Mouse (Mus musculus) gastrocnemius, postnatal 4 days (tissue): ENCODE results near the gene Adgrg1. TPM values are rescaled to one million over a fixed set of nuclear protein-coding genes. Genes with fewer than 3 reads are reported as not detected.

Source experiments
- DNase-seq, 2 experiments: peaks; one replicate each; pipeline ENCODE4 v3.0.0; 2021 to 2022; ENCODE audit warnings: low spot score in 2 of 2, mixed read lengths in 2 of 2
- total RNA-seq, 2 experiments: library from RNA; stranded (reverse); gene quantifications; 2 replicates each; pipeline ENCODE4 v1.2.3; 2021

Gene Adgrg1
- total RNA-seq, 2 experiments from 2014 or later: 9.6 to 10.0 TPM

DNA sequence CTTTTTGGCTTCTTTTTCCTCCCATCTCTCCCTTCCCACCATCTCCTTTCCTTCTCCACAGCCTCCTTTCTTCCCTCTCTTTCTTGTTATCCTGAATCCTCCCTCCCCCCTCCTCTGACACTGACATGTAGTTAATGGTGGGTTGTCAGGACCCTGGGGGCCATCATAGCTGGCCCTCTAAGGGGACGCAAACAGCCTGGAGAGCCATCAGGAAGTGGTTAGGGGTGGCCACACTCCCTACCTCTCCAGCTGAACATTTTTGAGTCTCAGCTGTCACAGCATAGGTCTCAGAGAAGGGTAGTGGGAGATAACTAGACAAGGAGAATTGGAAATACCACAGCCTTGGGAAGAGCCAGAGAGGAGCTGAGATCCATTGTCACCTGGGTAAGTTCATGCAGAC, 20.0 kb downstream of the Adgrg1 start:
- no peak for DNase-seq

DNA sequence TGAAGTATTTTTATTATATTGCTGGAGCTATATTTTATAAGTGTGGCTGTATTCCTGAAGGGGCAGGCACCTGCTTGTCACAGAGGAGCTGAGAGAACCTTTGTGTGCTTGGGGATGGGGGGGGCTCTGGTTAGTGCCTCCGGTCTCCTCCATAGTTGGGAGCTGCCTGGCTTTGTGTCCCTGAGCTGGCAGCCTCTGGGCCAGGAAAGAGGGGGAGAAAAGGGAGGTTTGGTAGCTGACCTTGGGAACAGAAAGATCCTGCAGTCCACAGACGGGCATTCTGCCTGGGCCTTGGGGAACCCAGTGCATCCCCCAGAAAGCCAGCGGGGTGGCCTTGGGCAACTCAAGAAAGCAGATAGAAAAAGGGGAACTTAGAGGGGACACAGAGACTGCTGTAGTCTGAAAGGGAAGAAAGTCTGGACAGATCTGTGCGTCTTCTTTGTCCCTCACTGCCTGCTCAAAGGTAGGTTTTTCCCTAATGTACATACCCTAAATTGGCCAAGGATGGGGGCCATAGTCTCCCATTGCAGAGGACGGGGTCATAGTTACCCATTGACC, 20.9 kb downstream of the Adgrg1 start:
- no peak for DNase-seq

DNA sequence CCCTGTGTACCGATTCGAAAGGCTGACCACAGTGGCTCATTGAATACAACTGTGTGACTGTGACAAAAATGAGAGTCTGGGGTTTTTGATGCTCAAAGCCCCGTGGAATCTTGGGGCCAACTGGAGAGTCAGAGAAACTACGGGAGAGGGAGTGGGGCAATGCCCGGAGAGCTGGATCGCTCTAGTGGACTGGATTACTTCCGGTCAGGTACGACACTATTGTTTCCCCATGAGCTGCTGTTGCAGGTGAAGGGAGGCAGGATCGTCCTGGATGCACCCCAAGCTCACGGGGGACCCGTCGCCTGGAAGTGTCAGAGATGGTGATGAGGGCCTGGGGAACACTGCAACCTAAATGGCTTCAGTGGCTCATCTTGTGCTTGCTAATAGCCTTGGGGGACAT, 21.5 kb downstream of the Adgrg1 start:
- no peak for DNase-seq

DNA sequence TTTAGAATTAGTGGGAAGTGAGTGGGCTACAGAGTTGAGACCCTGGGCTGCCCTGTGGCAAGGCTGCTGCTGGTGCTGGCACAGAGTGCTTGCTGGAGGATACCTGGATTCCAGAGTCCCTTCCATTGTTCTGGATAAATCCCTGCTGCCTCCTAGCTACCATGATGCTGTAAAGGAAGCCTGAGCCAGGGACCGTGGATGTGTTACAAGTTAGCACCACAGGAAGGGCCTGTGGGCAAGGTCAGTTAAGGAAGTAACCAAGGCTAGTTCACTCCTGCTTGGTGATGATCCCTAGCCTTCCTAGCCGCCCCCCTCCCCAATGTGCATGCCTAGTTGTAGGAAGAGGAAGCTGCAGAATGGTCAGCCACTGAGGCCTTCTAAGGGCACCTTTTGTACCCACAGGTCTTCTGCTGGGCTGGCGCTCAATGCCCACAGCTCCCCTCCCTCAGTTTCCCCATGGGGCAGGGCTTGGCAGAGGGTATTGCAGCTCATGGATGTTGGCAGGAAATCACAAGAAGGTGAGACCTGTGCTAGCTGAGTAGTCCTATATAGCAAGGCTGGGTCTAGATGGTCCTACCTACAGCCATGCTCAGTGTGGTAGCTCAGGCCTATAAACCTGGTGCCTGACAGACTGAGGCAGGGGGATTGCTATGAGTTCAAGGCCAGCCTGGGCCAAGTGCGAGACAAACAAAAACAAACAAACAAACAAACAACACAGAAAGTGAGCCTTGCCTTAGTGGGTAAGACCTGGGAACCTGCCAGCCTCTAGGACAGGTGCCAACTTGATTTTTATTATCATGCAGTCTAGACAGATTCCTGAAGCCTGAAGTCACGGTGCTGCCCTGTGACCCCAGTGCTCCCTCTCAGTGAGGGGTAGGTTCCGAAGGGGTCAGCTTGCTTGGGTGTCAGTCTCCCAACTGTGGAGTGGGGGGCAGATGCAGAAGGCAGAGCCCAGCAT, 22.6 kb downstream of the Adgrg1 start:
- DNase-seq: no peak

DNA sequence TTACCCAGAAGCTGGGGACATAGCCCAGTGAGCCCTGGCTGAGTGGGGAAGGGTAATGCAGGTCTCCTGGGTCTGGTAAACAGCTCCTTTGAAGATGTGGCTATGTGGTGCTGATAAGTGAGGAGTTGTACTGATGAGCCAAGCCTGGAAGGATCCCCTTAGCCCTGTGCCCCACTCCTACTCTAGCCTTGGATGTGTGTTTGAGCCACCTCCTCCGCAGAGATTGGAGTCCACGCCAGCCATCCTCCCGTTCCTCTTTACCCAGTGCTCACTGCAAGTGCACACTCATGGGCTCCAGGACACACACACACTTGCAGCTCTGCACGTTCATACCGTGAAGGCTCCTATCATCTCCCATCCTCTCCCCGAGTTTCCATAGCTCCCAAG, 23.3 kb downstream of the Adgrg1 start:
- no peak for DNase-seq

DNA sequence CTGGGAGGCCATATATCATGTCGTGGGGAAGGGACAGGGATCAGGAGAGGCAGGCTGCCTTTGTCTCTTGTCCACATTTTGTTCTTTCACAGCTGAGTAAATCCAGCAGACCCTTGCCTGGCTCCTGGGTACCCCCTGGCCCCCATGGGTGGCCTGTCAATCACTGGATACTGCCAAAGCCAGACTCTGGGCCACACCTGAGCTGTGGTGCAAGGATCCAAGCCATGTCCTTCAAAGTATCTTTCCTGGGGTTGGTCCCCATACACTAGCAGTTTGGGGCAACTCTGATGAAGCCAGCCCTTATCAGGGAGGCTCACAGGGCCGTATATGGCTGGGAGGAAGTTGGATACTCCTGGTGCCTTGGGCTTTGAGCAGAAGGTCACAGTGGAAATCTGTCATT, 23.9 kb downstream of the Adgrg1 start:
- no peak for DNase-seq

DNA sequence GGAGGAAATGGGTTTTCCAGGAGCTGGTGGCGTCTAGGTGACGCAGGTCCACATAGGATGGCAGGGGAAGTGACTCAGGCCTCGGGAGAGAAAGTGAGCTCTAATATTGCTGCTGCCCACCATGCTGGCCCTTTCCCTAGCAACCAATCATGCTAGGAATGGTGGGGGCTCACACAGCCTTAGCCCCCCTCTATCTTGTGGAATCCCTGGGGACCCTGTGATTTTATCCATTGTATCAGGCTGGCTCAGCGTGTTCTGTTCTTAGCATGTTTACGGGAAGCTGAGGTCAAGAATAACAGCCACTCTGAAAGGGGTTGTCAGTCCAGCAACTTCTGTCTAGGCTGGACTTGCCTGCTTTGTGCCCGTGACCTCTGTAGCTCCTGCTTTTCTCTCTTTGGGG, 24.5 kb downstream of the Adgrg1 start:
- no peak for DNase-seq

DNA sequence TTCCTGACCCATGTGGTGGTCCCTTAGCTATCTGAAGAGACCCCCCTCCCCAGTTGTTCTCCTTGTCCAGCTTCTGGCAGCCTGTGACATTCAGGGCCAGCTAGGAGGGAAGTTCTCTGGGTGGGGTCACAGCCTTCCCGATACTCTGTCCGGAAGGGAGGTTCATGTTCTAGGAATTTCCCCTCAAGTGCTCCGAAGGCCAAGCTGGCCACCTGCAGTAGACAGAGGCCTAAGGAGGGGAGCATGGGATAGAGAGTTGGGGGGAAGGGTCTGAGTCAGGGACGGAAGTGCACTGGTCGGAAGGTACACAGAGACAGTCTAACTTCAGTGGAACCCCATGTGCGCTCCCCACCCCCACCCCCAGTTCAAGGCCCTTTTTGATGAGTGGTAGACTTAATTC, 25.4 kb downstream of the Adgrg1 start:
- no peak for DNase-seq

DNA sequence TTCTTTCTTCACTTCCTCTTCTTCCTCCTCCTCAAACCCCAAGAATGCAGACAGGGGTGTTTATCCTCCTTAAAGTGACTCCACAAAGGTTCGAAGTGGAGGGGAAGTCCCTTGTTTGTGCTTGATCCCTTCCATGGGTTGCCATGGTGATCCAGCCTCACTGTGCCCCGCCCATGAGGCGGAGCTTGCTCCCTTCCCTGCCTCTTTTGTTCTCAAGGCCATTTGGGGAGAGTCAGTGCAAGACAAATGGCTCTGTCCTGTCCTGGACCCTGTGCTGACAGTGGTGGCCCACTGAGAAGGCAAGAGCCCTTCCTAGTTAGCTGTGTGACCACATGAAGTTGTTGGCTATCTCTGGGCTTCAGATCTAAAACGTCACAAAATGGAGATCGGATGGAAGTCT, 26.1 kb downstream of the Adgrg1 start:
- peak in 1 of 2 experiments; percentile 38 for DNase-seq

DNA sequence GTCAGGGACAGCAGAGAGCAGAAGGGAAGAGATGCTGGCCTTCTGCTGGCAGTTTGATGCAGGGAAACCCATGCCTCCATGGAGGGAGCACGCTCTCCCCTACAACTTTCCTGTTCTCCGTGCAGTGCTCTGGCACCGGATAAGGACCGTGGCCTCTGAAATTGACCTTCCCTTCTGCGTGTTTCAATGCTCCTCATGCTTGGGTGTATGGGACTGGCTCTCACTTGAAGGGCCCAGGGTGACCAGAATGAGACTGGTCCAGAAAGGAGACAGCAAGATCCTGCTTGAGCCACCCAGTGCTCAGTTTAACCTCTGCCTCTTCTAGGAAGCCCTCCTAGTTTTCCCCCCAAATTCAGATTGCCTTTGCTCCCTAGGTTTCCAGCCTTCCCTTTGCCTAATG, 26.6 kb downstream of the Adgrg1 start:
- DNase-seq: no peak

DNA sequence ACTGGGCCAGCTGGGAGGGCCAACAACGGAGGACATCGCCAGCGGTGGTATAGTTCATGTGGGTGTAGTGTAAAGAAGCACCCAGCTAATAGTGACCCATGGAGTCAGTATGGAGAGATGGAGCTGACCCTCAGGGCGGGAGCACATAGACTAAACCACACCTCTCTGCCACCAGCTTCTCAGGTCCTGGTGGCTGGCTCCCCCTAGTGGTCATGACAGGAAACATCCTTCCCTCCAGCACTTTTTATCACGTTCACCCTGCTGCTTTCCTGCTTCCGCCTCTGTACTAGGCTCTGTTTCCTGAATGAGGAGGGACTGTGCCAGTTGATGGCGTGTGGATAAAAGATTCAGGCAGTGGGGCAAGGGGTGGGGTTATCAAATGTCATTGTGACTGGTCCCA, 27.1 kb downstream of the Adgrg1 start:
- peak; percentile 47 to 69 for DNase-seq

DNA sequence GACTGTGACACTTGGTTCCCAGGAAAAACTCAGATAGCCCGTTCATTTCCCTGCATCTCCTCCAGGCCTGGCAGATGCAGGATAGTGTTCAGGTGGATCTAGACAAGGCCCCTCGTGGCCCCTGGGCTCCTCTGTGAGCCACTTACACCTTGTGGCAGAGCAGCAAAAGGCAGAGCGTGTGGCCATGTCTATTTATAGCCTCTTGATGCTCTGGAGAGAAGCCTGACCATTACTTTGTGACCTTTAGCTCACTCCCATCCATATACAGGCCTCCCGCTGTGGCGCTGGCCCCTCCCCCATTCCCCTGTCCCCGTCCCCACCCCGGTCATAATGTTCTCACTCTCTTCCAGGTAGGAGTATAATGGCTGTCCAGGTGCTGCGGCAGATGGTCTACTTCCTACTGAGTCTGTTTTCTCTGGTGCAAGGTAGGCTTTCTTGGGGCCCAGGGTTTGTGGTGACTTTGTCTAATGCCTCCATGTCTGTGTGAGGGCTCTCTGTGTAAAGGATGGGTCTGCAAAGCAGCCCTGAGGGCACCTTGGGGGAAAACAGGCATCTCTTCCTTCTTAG, 27.6 kb downstream of the Adgrg1 start:
- DNase-seq: no peak

DNA sequence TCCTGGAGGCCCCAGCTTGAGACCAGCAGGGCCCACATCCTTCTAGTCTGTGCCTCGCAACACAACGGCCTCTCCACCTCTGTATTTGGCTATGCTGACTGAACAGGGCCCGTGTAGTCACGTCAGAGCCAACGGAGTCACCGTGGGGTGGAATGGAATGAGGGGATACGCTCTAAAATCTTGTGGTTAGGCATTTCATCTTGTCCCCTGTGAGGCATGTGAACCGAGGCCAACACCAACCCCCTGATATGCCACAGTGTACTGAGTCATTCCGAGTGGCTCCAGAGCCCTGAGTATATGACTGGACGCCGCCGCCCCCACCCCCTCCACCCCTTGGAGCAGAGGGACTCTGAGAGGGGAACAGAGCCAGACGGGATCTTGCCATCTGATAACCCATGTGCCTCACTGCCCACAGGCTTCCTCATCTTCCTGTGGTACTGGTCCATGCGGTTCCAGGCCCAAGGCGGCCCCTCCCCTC, 37.9 kb downstream of the Adgrg1 start:
- DNase-seq: no peak

DNA sequence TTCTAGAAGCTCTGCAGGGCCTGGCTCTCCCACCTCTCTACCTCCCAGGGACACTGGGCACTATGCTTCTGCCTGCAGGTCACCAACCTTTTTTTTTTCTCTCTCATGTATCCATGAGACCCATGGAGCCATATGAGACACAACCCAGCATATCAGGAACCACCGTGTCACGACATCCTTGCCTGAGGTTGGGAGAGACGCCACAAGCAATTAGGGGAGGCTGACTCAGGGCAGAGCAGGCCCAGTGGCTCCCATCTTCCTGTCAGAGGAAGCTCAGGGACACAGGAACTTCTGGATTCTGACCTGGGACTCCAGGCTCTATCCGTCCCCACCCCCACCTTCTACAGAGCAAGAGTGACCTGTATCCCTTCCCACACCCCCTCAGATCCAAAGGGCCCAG, 41.3 kb downstream of the Adgrg1 start:
- no peak for DNase-seq

DNA sequence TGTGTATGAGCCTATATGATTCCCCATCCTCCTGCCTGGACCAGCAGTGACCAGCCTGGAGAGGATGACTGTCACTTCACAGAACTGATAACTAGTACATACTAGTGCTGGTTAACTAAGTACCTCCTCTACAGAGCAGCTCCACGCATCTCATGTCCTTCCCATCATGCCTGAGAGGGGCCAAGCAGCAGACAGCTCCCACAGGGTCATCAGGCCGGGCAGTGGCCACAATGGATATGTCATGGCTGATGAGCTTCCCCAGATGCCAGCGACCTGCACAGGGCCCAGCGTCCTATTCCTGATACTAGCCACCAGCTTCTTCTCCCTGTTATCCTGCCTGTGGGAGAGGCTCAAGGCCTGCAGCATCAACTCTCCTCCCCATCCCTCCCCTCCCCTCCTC, 42.1 kb downstream of the Adgrg1 start:
- no peak for DNase-seq

DNA sequence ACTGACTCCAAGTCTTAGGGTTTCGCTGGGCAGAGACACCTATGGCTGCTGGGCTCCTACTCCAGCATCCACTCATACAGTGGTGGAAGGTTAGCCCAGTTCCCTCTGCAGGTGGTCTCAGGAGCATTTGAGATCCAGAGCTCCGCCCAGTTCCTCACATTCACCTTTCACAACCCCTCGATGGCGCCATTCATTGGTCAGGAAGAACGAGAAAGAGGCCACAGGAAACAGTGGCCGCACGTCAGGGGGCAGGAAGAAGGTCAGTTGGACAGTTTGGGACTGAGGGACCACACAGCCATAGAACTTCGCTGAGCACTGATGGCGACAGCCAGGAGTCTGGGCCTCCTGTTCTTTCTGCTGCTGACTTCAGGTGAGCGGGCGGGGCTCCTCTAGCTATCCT, 42.9 kb downstream of the Adgrg1 start, which contains the start of gene Adgrg3:
Gene Adgrg3 (plus strand): TSS at position 242 of the 400 bp plus-strand sequence.
- no peak for DNase-seq

DNA sequence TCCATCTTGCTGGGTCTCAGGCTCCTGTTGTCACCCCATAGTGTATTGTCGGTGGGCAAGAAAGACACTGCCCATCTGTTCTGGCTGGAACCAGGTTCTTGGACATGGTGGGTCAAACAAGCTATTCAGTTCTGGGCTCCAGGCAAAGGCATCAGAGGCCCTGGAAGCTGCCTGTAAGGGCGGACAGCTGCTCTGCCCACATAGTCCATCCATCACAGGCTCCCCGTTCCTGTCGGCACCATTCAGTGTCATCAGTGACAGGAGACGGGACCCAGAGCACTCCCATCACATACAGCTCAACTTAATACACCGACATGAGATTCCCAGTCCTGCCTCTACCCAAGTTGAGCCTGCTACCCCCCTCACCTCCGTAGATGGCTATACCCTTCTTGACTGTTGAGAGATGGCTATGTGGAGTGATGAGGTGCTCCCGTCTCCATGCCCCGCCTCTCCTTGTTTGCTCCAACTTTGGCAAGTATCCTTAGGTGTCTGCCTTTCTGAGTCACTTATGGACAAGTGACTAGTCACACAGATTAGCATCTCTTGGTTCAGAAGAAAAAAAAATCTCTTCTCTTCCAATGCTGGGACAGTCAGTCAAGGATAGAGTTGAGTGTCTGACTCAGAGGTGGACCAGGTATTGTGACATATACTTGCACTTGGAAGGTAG, 43.6 kb downstream of the Adgrg1 start:
- no peak for DNase-seq

DNA sequence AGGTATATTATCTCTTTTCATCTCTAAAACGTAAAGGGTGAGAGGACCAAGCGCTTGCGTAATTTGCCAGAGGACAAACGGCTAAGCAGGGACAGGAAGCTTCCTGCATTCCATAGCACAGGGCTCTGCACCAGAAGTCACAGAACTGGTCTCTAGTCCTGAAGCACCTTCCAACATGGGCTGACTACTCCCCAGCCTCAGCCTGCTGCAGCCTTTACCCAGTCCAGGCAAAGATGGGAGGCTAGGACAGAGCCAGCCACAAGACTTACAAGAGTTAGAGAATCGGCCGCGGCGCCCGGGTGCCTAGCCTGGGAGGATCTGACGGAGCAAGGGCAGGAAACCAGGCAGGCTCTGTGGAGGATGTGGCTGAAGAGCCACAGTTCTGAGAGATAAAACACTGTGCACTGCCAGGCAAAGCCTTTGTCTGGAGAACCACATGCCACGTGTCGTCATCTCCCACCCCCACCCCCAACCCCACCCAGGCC, 45.8 kb downstream of the Adgrg1 start:
- no peak for DNase-seq

DNA sequence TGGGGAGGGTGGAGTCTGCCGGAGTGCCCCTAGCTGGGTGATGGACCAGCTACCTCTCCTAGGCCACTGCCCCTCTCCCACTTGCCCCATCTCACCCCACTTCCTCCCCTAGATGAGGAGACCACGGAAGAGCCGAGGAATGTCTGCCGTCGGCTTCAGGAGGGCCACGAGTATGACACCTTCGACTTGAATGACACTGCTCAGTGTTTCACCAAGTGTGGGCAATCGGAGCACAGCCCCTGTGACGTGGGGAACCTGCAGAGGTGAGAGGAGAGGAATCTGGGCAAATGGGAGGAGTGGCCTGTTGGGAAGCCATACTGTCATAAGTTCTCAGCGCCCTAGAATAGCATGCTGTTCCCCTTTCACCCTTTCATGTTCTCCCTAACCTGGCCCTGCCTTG, 46.3 kb downstream of the Adgrg1 start:
- no peak for DNase-seq

DNA sequence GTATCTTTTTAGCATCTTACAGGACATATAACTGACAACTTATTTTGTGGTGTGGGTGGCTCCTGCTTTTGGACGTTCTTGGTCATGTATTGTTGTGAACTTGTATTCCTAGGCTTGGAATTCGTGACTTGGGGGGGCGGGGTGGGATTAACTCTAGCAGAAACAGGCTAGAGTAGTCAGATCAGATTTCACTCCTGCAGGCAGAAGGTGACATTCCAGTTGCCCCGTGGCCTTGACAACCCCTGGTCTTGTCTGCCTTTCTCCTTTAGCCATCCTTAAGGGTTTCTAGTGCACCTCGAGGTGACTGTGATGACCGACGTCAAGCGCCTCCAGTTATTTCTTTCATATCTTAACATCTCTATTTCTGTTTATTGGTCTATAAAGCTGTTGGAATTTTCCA, 48.6 kb downstream of the Adgrg1 start:
- DNase-seq: no peak

DNA sequence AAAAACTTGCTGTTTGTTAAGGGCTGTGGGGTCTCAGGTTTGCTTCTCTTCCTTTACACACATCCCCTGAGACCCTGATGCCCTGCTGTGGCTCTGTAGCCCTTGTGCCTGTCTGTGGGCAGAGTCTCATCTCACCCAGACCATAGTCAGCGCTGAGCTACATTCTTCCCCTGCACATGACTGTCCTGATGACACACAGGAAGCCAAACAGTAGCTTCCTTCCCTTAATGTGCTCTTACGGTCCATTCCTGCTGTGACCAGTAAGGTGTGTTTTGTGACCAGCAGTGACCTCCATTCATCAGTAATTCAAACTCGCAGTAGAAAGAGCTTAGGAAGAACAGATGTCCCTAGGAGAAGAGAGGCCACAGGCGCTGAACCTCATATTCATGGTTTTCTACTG, 49.8 kb downstream of the Adgrg1 start:
- DNase-seq: no peak

DNA sequence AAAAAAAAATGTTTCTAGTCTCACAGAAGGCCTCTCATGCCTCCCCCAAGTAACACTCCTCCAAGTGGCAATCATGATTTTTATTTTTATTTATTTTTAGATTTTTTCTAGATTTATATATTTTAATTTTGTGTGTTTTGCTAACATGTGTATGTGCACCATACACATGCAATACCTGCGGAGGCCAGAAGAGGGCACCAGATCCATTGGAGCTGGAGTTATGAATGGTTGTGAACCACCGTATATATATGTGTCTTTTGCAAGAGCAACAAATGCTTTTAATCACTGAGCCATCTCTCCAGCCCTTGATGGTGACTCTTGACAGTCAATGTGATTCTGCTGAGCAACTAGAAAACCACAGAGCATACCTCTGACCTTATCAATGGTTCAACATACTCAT, 50.9 kb downstream of the Adgrg1 start:
- no peak for DNase-seq
